Mouse (Mus musculus): Measurements from ENCODE around the gene Hmcn2. TPM values are rescaled to one million over a fixed set of nuclear protein-coding genes. Genes with fewer than 3 reads are reported as not detected.

Gene Hmcn2
- polyA plus RNA-seq, 1 experiment = 4.1 TPM

GRCm38 (mm10) chr2:31453011-31453410 lies 138.8 kb downstream of the Hmcn2 start:
- no peak overlapping the region for H3K27ac ChIP-seq (ENCODE audit: control insufficient read depth, insufficient read depth, low read depth, low read length)

GRCm38 (mm10) chr2:31453559-31454177 lies 139.5 kb downstream of the Hmcn2 start:
- no peaks in the 10 kb centered on the region for H3K36me3 ChIP-seq (ENCODE audit: control insufficient read depth, insufficient read depth, low read length)
- no peak overlapping the region for H3K4me3 ChIP-seq (ENCODE audit: control insufficient read depth, low read depth, low read length)
- TF ChIP-seq POLR2A (IDR thresholded peaks at IDR 0.05; ENCODE audit: control insufficient read depth, low read depth, low read length) (no peak), CTCF (IDR thresholded peaks at IDR 0.05; ENCODE audit: control insufficient read depth, insufficient read depth, insufficient replicate concordance, low read depth, low read length) (no peak)
- no peaks in the 10 kb centered on the region for H3K27me3 ChIP-seq (ENCODE audit: control insufficient read depth, insufficient read depth, low read length)
- no peak overlapping the region for H3K27ac ChIP-seq (ENCODE audit: control insufficient read depth, insufficient read depth, low read depth, low read length)
- no peaks in the 10 kb centered on the region; the same call in 1 of the 2 replicates for H3K4me1 ChIP-seq (ENCODE audit: control insufficient read depth, insufficient read depth, low read length)

More at GRCm38 (mm10) chr2:31453011-31453410, 138.8 kb downstream of the Hmcn2 start:
- no peak for TF ChIP-seq POLR2A (IDR thresholded peaks at IDR 0.05; ENCODE audit: control insufficient read depth, low read depth, low read length)
- TF ChIP-seq CTCF (IDR thresholded peaks at IDR 0.05; ENCODE audit: control insufficient read depth, insufficient read depth, insufficient replicate concordance, low read depth, low read length) = no peak
- Histone ChIP-seq H3K4me3 (ENCODE audit: control insufficient read depth, low read depth, low read length) (no peak overlapping the region), H3K27me3 (ENCODE audit: control insufficient read depth, insufficient read depth, low read length) (no peaks in the 10 kb centered on the region), H3K4me1 (ENCODE audit: control insufficient read depth, insufficient read depth, low read length) (no peaks in the 10 kb centered on the region; the same call in 1 of the 2 replicates), H3K36me3 (ENCODE audit: control insufficient read depth, insufficient read depth, low read length) (no peaks in the 10 kb centered on the region)

- H3K36me3 ChIP-seq (ENCODE audit: control insufficient read depth, insufficient read depth, low read length) = no peaks in the 10 kb centered on the region
- no peak overlapping the region for H3K27ac ChIP-seq (ENCODE audit: control insufficient read depth, insufficient read depth, low read depth, low read length)
- no peaks in the 10 kb centered on the region; the same call in 1 of the 2 replicates for H3K4me1 ChIP-seq (ENCODE audit: control insufficient read depth, insufficient read depth, low read length)
- no peak overlapping the region for H3K4me3 ChIP-seq (ENCODE audit: control insufficient read depth, low read depth, low read length)
- no peaks in the 10 kb centered on the region for H3K27me3 ChIP-seq (ENCODE audit: control insufficient read depth, insufficient read depth, low read length)
- no peak for TF ChIP-seq CTCF (IDR thresholded peaks at IDR 0.05; ENCODE audit: control insufficient read depth, insufficient read depth, insufficient replicate concordance, low read depth, low read length)
- no peak for TF ChIP-seq POLR2A (IDR thresholded peaks at IDR 0.05; ENCODE audit: control insufficient read depth, low read depth, low read length)
Observed at GRCm38 (mm10) chr2:31454280-31454679, 140.1 kb downstream of the Hmcn2 start.

GRCm38 (mm10) chr2:31455418-31455817 lies 141.2 kb downstream of the Hmcn2 start:
- H3K36me3 ChIP-seq (ENCODE audit: control insufficient read depth, insufficient read depth, low read length) = no peaks in the 10 kb centered on the region
- H3K27me3 ChIP-seq (ENCODE audit: control insufficient read depth, insufficient read depth, low read length) = no peaks in the 10 kb centered on the region
- no peak overlapping the region for H3K4me3 ChIP-seq (ENCODE audit: control insufficient read depth, low read depth, low read length)
- no peak for TF ChIP-seq CTCF (IDR thresholded peaks at IDR 0.05; ENCODE audit: control insufficient read depth, insufficient read depth, insufficient replicate concordance, low read depth, low read length)
- TF ChIP-seq POLR2A (IDR thresholded peaks at IDR 0.05; ENCODE audit: control insufficient read depth, low read depth, low read length) = no peak
- no peaks in the 10 kb centered on the region; the same call in none of the 2 replicates for H3K4me1 ChIP-seq (ENCODE audit: control insufficient read depth, insufficient read depth, low read length)
- H3K27ac ChIP-seq (ENCODE audit: control insufficient read depth, insufficient read depth, low read depth, low read length) = no peak overlapping the region

- Histone ChIP-seq H3K27me3 (ENCODE audit: control insufficient read depth, insufficient read depth, low read length) (no peaks in the 10 kb centered on the region), H3K27ac (ENCODE audit: control insufficient read depth, insufficient read depth, low read depth, low read length) (no peak overlapping the region), H3K36me3 (ENCODE audit: control insufficient read depth, insufficient read depth, low read length) (no peaks in the 10 kb centered on the region), H3K4me3 (ENCODE audit: control insufficient read depth, low read depth, low read length) (no peak overlapping the region), H3K4me1 (ENCODE audit: control insufficient read depth, insufficient read depth, low read length) (no peaks in the 10 kb centered on the region; the same call in none of the 2 replicates)
- TF ChIP-seq POLR2A (IDR thresholded peaks at IDR 0.05; ENCODE audit: control insufficient read depth, low read depth, low read length) (no peak), CTCF (IDR thresholded peaks at IDR 0.05; ENCODE audit: control insufficient read depth, insufficient read depth, insufficient replicate concordance, low read depth, low read length) (no peak)
Observed at GRCm38 (mm10) chr2:31458460-31458859, 144.2 kb downstream of the Hmcn2 start.

- Histone ChIP-seq H3K4me1 (ENCODE audit: control insufficient read depth, insufficient read depth, low read length) (peaks cover 1% of the 10 kb centered on the region; the same call in 1 of the 2 replicates), H3K4me3 (ENCODE audit: control insufficient read depth, low read depth, low read length) (no peak overlapping the region), H3K27me3 (ENCODE audit: control insufficient read depth, insufficient read depth, low read length) (no peaks in the 10 kb centered on the region), H3K27ac (ENCODE audit: control insufficient read depth, insufficient read depth, low read depth, low read length) (no peak overlapping the region), H3K36me3 (ENCODE audit: control insufficient read depth, insufficient read depth, low read length) (no peaks in the 10 kb centered on the region)
- TF ChIP-seq CTCF (IDR thresholded peaks at IDR 0.05; ENCODE audit: control insufficient read depth, insufficient read depth, insufficient replicate concordance, low read depth, low read length) (no peak), POLR2A (IDR thresholded peaks at IDR 0.05; ENCODE audit: control insufficient read depth, low read depth, low read length) (no peak)
Observed at GRCm38 (mm10) chr2:31458989-31459936, 145.0 kb downstream of the Hmcn2 start.

- Histone ChIP-seq H3K27ac (ENCODE audit: control insufficient read depth, insufficient read depth, low read depth, low read length) (no peak overlapping the region), H3K27me3 (ENCODE audit: control insufficient read depth, insufficient read depth, low read length) (no peaks in the 10 kb centered on the region), H3K4me3 (ENCODE audit: control insufficient read depth, low read depth, low read length) (peak overlapping the region; percentile 16), H3K4me1 (ENCODE audit: control insufficient read depth, insufficient read depth, low read length) (peaks cover 2% of the 10 kb centered on the region; the same call in 1 of the 2 replicates), H3K36me3 (ENCODE audit: control insufficient read depth, insufficient read depth, low read length) (no peaks in the 10 kb centered on the region)
- TF ChIP-seq POLR2A (IDR thresholded peaks at IDR 0.05; ENCODE audit: control insufficient read depth, low read depth, low read length) (no peak; the same call in 1 of the 2 replicates), CTCF (IDR thresholded peaks at IDR 0.05; ENCODE audit: control insufficient read depth, insufficient read depth, insufficient replicate concordance, low read depth, low read length) (peak; percentile 41)
Observed at GRCm38 (mm10) chr2:31460025-31460571, 145.9 kb downstream of the Hmcn2 start.

All from testis, adult 2 months (tissue).